Mouse (Mus musculus) neural tube, embryonic 14.5 days (tissue): ENCODE data around the gene Xirp1. TPM values are rescaled to one million over a fixed set of nuclear protein-coding genes. Genes with fewer than 3 reads are reported as not detected.

ENCODE experiments used
- ATAC-seq: fragments of 200-750 bp; cut with Nextera tagmentation; 2 replicates; pipeline ENCODE4 v1.8.0; 2017; ENCODE audit warnings: low read depth, mild to moderate bottlenecking, moderate TSS enrichment, moderate library complexity
- H3K27ac ChIP-seq: fragments of 300-500 bp; sonication (generic); 2 replicates; pipeline ENCODE4 v1.5.1; 2014; ENCODE audit warnings: low read depth, mild to moderate bottlenecking, control low read depth, low read length, moderate library complexity, mixed read lengths
- H3K27me3 ChIP-seq: fragments of 300-500 bp; sonication (generic); 2 replicates; pipeline ENCODE4 v1.6.1; 2014; ENCODE audit warnings: low read length; ENCODE audit not compliant: control insufficient read depth, insufficient read depth
- H3K36me3 ChIP-seq: fragments of 300-500 bp; sonication (generic); 2 replicates; pipeline ENCODE4 v1.6.1; 2014; ENCODE audit warnings: low read length, mixed read lengths; ENCODE audit not compliant: control insufficient read depth, insufficient read depth
- H3K4me1 ChIP-seq: fragments of 300-500 bp; sonication (generic); 2 replicates; pipeline ENCODE4 v1.6.1; 2014; ENCODE audit warnings: low read length; ENCODE audit not compliant: control insufficient read depth, insufficient read depth
- H3K4me2 ChIP-seq: fragments of 300-500 bp; sonication (generic); 2 replicates; pipeline ENCODE4 v1.6.1; 2014; ENCODE audit warnings: mild to moderate bottlenecking, low read depth, low read length, control low read depth
- H3K4me3 ChIP-seq: fragments of 300-500 bp; sonication (generic); 2 replicates; pipeline ENCODE4 v1.5.1; 2014; ENCODE audit warnings: low read depth, low read length, control low read depth, mixed read lengths
- H3K9ac ChIP-seq: fragments of 300-500 bp; sonication (generic); replicated peaks from 2 replicates; pipeline ENCODE4 v1.6.1; 2014; ENCODE audit warnings: low read depth, mild to moderate bottlenecking, control low read depth, low read length, mixed read lengths
- H3K9me3 ChIP-seq: fragments of 300-500 bp; sonication (generic); 2 replicates; pipeline ENCODE4 v1.6.1; 2016; ENCODE audit warnings: low read length; ENCODE audit not compliant: control insufficient read depth
- WGBS: fragments of 180-500 bp; shearing (Covaris S2); extraction: QIAGEN DNeasy Blood & Tissue Kit; methylation state at CpG from one replicate; pipeline ENCODE4 v1.1.7; 2014; 5-methylcytosine and 5-hydroxymethylcytosine counted together
- polyA plus RNA-seq: library from polyadenylated mRNA; unstranded; fragments of >200 nt; fragmentation: Nextera tagmentation; extraction: Ambion mirVana; gene quantifications from 2 replicates; pipeline ENCODE4 v1.2.1, GENCODE M21; 2014

Gene Xirp1
- polyA plus RNA-seq, 1 experiment from 2014 or later = 0.03 TPM

GRCm38 (mm10) chr9:120054545-120055277 is 31.3 kb upstream of the Xirp1 start:
- Histone ChIP-seq H3K27ac (no peak overlapping the region), H3K4me3 (no peak overlapping the region), H3K9me3 (no peaks in the 10 kb centered on the region), H3K4me2 (no peak overlapping the region), H3K27me3 (no peaks in the 10 kb centered on the region), H3K4me1 (no peaks in the 10 kb centered on the region), H3K36me3 (no peaks in the 10 kb centered on the region), H3K9ac (no peak overlapping the region)
- 44% methylated on average over 8 of the region's 8 CpGs for WGBS
- no peak for ATAC-seq

- Histone ChIP-seq H3K4me1 (no peaks in the 10 kb centered on the region), H3K4me2 (no peak overlapping the region), H3K4me3 (no peak overlapping the region), H3K36me3 (no peaks in the 10 kb centered on the region), H3K9me3 (no peaks in the 10 kb centered on the region), H3K27me3 (no peaks in the 10 kb centered on the region), H3K9ac (no peak overlapping the region), H3K27ac (no peak overlapping the region)
- WGBS = 88% methylated on average over 3 of the region's 3 CpGs
- ATAC-seq = no peak
These were observed 26.0 kb upstream of the Xirp1 start for GRCm38 (mm10) chr9:120049407-120049806.

DNA sequence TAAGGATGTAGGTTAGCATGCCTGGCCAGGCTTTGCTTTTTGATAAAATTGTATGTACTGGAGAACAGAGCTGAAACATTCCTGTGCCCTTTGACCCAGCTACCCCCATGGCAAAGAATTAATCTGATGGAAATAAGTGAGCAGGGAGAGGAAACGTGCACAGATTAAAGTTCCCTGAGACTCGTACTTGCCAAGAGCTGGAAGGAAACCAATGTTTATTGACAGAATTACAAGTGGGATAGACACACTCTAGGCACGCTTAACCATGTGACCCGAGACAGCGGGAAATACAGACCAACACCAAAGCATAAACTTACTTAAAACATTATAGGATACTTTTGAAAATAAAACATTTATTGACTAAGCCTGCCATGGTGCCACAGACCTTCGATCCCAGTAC is 25.1 kb upstream of the Xirp1 start:
- H3K9ac ChIP-seq = no peak overlapping the region
- no peaks in the 10 kb centered on the region for H3K36me3 ChIP-seq
- WGBS = 83% methylated on average over 6 of the region's 6 CpGs
- no peak overlapping the region for H3K4me2 ChIP-seq
- H3K4me3 ChIP-seq = no peak overlapping the region
- no peak for ATAC-seq
- no peaks in the 10 kb centered on the region for H3K27me3 ChIP-seq
- no peaks in the 10 kb centered on the region for H3K9me3 ChIP-seq
- no peaks in the 10 kb centered on the region for H3K4me1 ChIP-seq
- H3K27ac ChIP-seq = no peak overlapping the region

- no peak overlapping the region for H3K27ac ChIP-seq
- H3K9me3 ChIP-seq = no peaks in the 10 kb centered on the region
- no peak for ATAC-seq
- WGBS = 90% methylated on average over 7 of the region's 7 CpGs
- no peaks in the 10 kb centered on the region for H3K27me3 ChIP-seq
- H3K4me2 ChIP-seq = no peak overlapping the region
- no peak overlapping the region for H3K9ac ChIP-seq
- no peaks in the 10 kb centered on the region for H3K36me3 ChIP-seq
- no peak overlapping the region for H3K4me3 ChIP-seq
- H3K4me1 ChIP-seq = no peaks in the 10 kb centered on the region
These were observed 19.7 kb upstream of the Xirp1 start for GRCm38 (mm10) chr9:120043115-120043514.

- Histone ChIP-seq H3K9me3 (no peaks in the 10 kb centered on the region), H3K4me3 (no peak overlapping the region), H3K27me3 (no peaks in the 10 kb centered on the region), H3K4me2 (no peak overlapping the region), H3K9ac (no peak overlapping the region), H3K36me3 (no peaks in the 10 kb centered on the region), H3K4me1 (no peaks in the 10 kb centered on the region), H3K27ac (no peak overlapping the region)
- no peak for ATAC-seq
- 86% methylated on average over 7 of the region's 7 CpGs for WGBS
These were observed 14.0 kb upstream of the Xirp1 start for GRCm38 (mm10) chr9:120037414-120037813.

DNA sequence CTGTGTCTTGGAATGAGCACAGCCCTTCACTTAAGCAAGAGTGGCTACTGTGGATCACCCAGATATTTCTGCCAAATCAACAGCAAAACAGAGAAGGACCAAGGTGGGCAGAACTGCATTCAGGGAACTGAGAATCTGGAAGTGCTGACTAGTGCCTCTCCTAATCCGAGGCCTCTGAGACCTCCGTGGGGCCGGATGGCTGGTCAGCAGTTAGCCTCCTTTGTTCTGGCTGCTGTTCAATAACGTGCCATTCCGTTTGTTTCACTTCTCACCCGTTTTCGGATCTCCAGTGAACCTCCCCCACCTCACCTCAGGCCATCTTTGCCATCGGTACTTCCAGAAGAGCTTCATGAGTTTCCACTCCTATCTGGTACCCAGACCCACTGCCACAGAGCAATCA is 11.0 kb upstream of the Xirp1 start:
- H3K4me1 ChIP-seq = no peaks in the 10 kb centered on the region

GRCm38 (mm10) chr9:120032710-120033109 is 9.3 kb upstream of the Xirp1 start:
- no peaks in the 10 kb centered on the region for H3K9me3 ChIP-seq
- H3K27me3 ChIP-seq = no peaks in the 10 kb centered on the region
- no peak overlapping the region for H3K9ac ChIP-seq
- no peak overlapping the region for H3K4me2 ChIP-seq
- ATAC-seq = no peak
- H3K27ac ChIP-seq = no peak overlapping the region
- no peaks in the 10 kb centered on the region for H3K4me1 ChIP-seq
- H3K36me3 ChIP-seq = no peaks in the 10 kb centered on the region
- H3K4me3 ChIP-seq = no peak overlapping the region
- WGBS = 93% methylated on average over 6 of the region's 6 CpGs

More for the DNA sequence above, 11.0 kb upstream of the Xirp1 start:
- Histone ChIP-seq H3K4me3 (no peak overlapping the region), H3K36me3 (no peaks in the 10 kb centered on the region), H3K4me2 (no peak overlapping the region), H3K9me3 (no peaks in the 10 kb centered on the region), H3K27me3 (no peaks in the 10 kb centered on the region), H3K27ac (no peak overlapping the region), H3K9ac (no peak overlapping the region)
- ATAC-seq = no peak
- WGBS = 78% methylated on average over 8 of the region's 8 CpGs

- Histone ChIP-seq H3K4me3 (no peak overlapping the region), H3K4me1 (no peaks in the 10 kb centered on the region), H3K9ac (no peak overlapping the region), H3K4me2 (no peak overlapping the region), H3K9me3 (no peaks in the 10 kb centered on the region), H3K36me3 (no peaks in the 10 kb centered on the region), H3K27ac (no peak overlapping the region), H3K27me3 (no peaks in the 10 kb centered on the region)
- no peak for ATAC-seq
- 88% methylated on average over 10 of the region's 10 CpGs for WGBS
These were observed 7.0 kb upstream of the Xirp1 start for GRCm38 (mm10) chr9:120030421-120030820.

DNA sequence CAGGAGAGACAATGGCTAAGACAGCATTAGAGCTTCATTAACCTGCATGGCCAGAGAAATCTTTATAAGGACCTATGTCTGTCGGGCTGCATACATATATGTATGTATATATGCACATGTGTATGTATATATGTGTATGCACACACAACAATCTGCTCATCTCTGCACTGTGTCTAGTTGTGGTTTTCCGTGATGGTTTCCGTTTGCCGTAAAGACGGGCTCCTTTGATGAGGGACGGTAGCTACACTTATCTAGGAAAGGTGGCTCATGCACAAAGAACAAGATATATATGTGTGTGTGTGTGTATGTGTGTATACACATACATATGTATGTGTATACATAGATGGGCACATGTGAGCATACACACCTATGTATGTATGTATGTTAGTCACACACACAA is 6.5 kb upstream of the Xirp1 start:
- 92% methylated on average over 6 of the region's 6 CpGs for WGBS
- no peak overlapping the region for H3K27ac ChIP-seq

More for the DNA sequence above, 6.5 kb upstream of the Xirp1 start:
- no peak overlapping the region for H3K4me3 ChIP-seq
- H3K9me3 ChIP-seq = no peaks in the 10 kb centered on the region
- H3K4me1 ChIP-seq = no peaks in the 10 kb centered on the region
- H3K36me3 ChIP-seq = no peaks in the 10 kb centered on the region
- no peak overlapping the region for H3K9ac ChIP-seq
- ATAC-seq = no peak
- no peaks in the 10 kb centered on the region for H3K27me3 ChIP-seq
- H3K4me2 ChIP-seq = no peak overlapping the region
